Mouse (Mus musculus) liver, embryonic 14.5 days (tissue): ENCODE measurements at regions not wholly inside any gene's neighbourhood (a gene's known extent, or its start where the extent isn't known, plus 50 kb on each side); places are given as distances from the start of the nearest gene placed in this dataset.

Experiments used
- CTCF ChIP-seq: IDR thresholded peaks from 2 replicates; pipeline ENCODE4 v1.5.1; 2016; ENCODE audit warnings: antibody characterized with exemption, low read depth, control low read depth
- EP300 ChIP-seq: IDR thresholded peaks from 2 replicates; pipeline ENCODE4 v1.6.1; 2016; ENCODE audit warnings: antibody characterized with exemption, low read depth

DNA sequence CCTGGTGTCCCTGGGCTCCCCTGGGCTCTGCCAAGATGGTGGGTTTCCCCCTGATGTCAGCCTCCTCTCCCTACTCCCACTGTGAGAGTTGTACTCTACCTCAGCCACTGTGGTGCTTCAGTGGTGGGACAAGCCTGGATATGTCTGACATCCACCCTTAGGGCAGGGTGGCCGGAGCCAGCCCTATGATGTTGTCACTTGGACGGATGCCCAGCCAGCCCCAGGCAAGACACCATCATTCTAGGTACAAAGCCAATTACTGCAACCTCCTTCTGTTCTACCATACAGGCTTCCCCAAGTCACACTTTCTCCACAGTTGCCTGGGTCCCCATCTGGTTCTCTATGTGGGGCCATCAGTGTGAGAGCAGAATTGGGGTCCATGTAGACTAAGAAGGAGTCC, 141.0 kb upstream of the Smim23 start:
- TF ChIP-seq CTCF, result no peak
- TF ChIP-seq EP300, result no peak
